Comparison of ENCODE assay signal across 17 mouse cellular contexts in genomic region chr7:58448727-58449126, GRCm38 (mm10).
DNase-seq lines count a peak whose midpoint lies in the region; ATAC-seq lines count a peak whose summit lies in the region.
"Had no signal": no experiment of that assay in that cellular context is flagged by ENCODE, and none has a peak within 500 bp of the region (broad histone marks: within the 10 kb centered on the region; RNA-seq: fewer than 3 reads in every experiment).

No protein-coding gene starts in this region.

- no peak overlapping the region for H3K9ac ChIP-seq in heart, embryonic 16.5 days (ENCODE audit: low read length)
- no peak overlapping the region for H3K9ac ChIP-seq in hindbrain, embryonic 14.5 days
- H3K9ac ChIP-seq: forebrain, postnatal 0 days had no signal

- no peaks in the 10 kb centered on the region for H3K4me1 ChIP-seq in heart, embryonic 16.5 days (ENCODE audit: control insufficient read depth, insufficient read depth, low read length)
- no peaks in the 10 kb centered on the region for H3K4me1 ChIP-seq in hindbrain, embryonic 10.5 days (replicated peaks)
- no peaks in the 10 kb centered on the region for H3K4me1 ChIP-seq in hindbrain, embryonic 14.5 days (replicated peaks; ENCODE audit: control insufficient read depth, insufficient read depth, low read length)

- H3K27me3 ChIP-seq in heart, embryonic 16.5 days (ENCODE audit: control insufficient read depth, insufficient read depth, low read length): no peaks in the 10 kb centered on the region
- no peaks in the 10 kb centered on the region for H3K27me3 ChIP-seq in hindbrain, embryonic 10.5 days (ENCODE audit: insufficient read depth, poor library complexity, severe bottlenecking)
- H3K27me3 ChIP-seq in hindbrain, embryonic 14.5 days (ENCODE audit: control insufficient read depth, insufficient read depth, low read length): no peaks in the 10 kb centered on the region

- no peak overlapping the region for H3K4me3 ChIP-seq in heart, embryonic 16.5 days (ENCODE audit: low read length)
- no peak overlapping the region for H3K4me3 ChIP-seq in hindbrain, embryonic 10.5 days
- no peak overlapping the region for H3K4me3 ChIP-seq in hindbrain, embryonic 14.5 days (replicated peaks; ENCODE audit: low read length)

- no peak for DNase-seq in heart, postnatal 25 days (ENCODE audit: low spot score)
- DNase-seq in thymus, postnatal 14 days: peak; percentile 60
- DNase-seq in hindbrain, embryonic 10.5 days (ENCODE audit: low spot score): no peak
- DNase-seq in hindbrain, embryonic 14.5 days (ENCODE audit: low spot score): no peak
- DNase-seq in adipocyte (ENCODE audit: low spot score): no peak
- DNase-seq: cerebellum, adult 11-12 months; forebrain, postnatal 0 days; gastrocnemius, postnatal 10 days; kidney, postnatal 10 days; layer of hippocampus, adult 9-11 months; right cerebral cortex, postnatal 14 days had no signal

- no peaks in the 10 kb centered on the region for H3K36me3 ChIP-seq in heart, embryonic 16.5 days (ENCODE audit: control insufficient read depth, insufficient read depth)
- no peaks in the 10 kb centered on the region for H3K36me3 ChIP-seq in hindbrain, embryonic 10.5 days
- H3K36me3 ChIP-seq in hindbrain, embryonic 14.5 days (replicated peaks; ENCODE audit: control insufficient read depth, insufficient read depth): no peaks in the 10 kb centered on the region

- 60% methylated on average over 3 of the region's 3 CpGs for WGBS in heart, embryonic 16.5 days
- 71% methylated on average over 3 of the region's 3 CpGs for WGBS in hindbrain, embryonic 10.5 days
- 73% methylated on average over 3 of the region's 3 CpGs for WGBS in hindbrain, embryonic 14.5 days

- H3K9me3 ChIP-seq in heart, embryonic 16.5 days (replicated peaks; ENCODE audit: control insufficient read depth, low read length): 0 out of 2 replicates have a peak, but pooled peaks cover 5% of the 10 kb centered on the region
- no peaks in the 10 kb centered on the region for H3K9me3 ChIP-seq in hindbrain, embryonic 10.5 days
- peaks cover 4% of the 10 kb centered on the region; the same call in 1 of the 2 replicates for H3K9me3 ChIP-seq in hindbrain, embryonic 14.5 days (ENCODE audit: control insufficient read depth, low read length)

- intact Hi-C loops in heart, postnatal 25 days (cut with DNase I): no loop called here

- no peak overlapping the region for H3K4me2 ChIP-seq in heart, embryonic 16.5 days (ENCODE audit: low read depth, low read length)
- no peak overlapping the region for H3K4me2 ChIP-seq in hindbrain, embryonic 14.5 days (replicated peaks)
- H3K4me2 ChIP-seq: heart, embryonic 11.5 days had no signal

- H3K27ac ChIP-seq in heart, embryonic 16.5 days (ENCODE audit: low read length): no peak overlapping the region
- no peak overlapping the region for H3K27ac ChIP-seq in hindbrain, embryonic 10.5 days
- no peak overlapping the region for H3K27ac ChIP-seq in hindbrain, embryonic 14.5 days
- H3K27ac ChIP-seq: stomach, postnatal 0 days had no signal

- ATAC-seq in heart, embryonic 16.5 days (replicated peaks; ENCODE audit: extremely low read depth, insufficient read depth, low FRiP score): peak; percentile 55
- ATAC-seq in CD4-positive, CD25-positive, alpha-beta regulatory T cell, adult 4 months: peak; percentile 85
- ATAC-seq in monocyte, adult 5-6 weeks (replicated peaks; ENCODE audit: insufficient number of reproducible peaks, low FRiP score, low TSS enrichment, poor library complexity, severe bottlenecking): peak; percentile 94
- ATAC-seq in hindbrain, embryonic 14.5 days (ENCODE audit: low FRiP score): no peak
- ATAC-seq: forebrain, postnatal 0 days; intestine, postnatal 0 days had no signal
